Mouse (Mus musculus): ENCODE measurements around the gene Mrpl32. TPM values are rescaled to one million over a fixed set of nuclear protein-coding genes. Genes with fewer than 3 reads are reported as not detected.

The Mrpl32 gene
- 10 to 100 TPM; 26.4 to 31.6 TPM for total RNA-seq (2021)
- long read RNA-seq, transcript Mrpl32-202 (3 exons, 3,013 nt) = major isoform, 8 of 12 reads
- long read RNA-seq, partial matches to known transcripts = 3 of 12 reads
- long read RNA-seq, other reads (novel, unspliced or antisense) = 0 of 12 reads

DNA sequence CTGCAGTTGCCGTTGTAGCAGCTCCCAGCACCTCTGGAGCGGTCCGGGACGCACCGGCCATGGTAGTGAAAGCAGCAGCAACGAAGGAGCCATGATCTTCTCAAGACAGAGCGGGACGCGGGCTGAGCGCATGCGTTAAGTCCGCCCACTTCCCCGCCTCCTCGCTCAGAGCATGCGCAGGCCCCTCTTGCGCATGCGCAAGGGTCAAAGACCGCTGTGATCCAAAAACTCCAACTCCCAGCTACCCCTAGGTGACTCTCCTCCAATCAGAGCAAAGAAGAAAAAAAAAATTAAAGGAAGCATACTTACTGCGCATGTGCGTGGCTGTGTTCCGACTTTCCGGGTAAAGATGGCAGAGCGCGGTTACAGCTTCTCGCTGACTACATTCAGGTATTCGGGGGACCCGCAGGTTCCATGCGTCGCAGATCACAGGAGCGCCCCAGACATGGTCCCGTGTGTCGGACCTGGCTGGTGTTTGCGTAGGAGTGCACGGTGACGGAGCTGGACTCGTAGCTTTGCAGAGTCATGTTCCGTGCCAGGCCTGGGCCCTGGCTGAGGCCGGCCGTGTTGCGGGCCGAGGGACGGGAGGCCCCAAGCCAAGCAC, at the start of gene Mrpl32, which contains the start of gene Psma2:
TSS of gene Mrpl32 (minus strand) at position 240 of the 604 bp plus-strand sequence.
TSS of gene Psma2 (plus strand) at position 315 of the 604 bp plus-strand sequence.
- peak; percentile 98 for DNase-seq (ENCODE audit: low spot score in 2 of 2)

- DNase-seq (ENCODE audit: low spot score in 2 of 2) = peak in 1 of 2 experiments; percentile 32
Observed at GRCm38 (mm10) chr13:14649301-14649700, 36.3 kb upstream of the Mrpl32 start.

- DNase-seq (ENCODE audit: low spot score in 2 of 2) = no peak
Observed at GRCm38 (mm10) chr13:14639998-14640397, 27.0 kb upstream of the Mrpl32 start.

GRCm38 (mm10) chr13:14629726-14630641, 17.0 kb upstream of the Mrpl32 start, which contains the start of gene AW209491:
TSS of gene AW209491 (plus strand) at chr13:14630154.
- peak; percentile 93 to 97 for DNase-seq (ENCODE audit: low spot score in 2 of 2)

- peak; percentile 35 to 77 for DNase-seq (ENCODE audit: low spot score in 2 of 2)
Observed at GRCm38 (mm10) chr13:14618724-14619123, 5.8 kb upstream of the Mrpl32 start.

DNA sequence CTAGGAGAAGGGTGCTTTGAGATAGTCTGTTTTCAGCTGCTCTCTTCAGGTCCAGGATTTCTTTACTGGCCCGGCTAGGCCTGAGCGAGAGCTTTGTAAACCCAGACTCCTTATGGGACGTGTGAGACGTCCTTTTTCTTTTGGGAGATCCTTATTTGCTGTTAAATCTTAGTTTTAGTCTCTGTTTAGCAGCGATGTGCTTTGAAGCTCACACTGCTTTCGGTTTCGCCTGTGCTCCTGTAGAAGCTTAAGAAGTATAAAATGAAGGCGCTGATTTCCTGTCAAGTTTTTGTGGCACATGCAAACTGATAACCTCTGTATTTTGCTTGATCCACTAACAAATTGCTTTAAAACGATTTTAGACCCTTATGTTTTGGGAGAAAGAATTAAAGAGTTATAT, 588 bp upstream of the Mrpl32 start:
- no peak for DNase-seq (ENCODE audit: low spot score in 2 of 2)

- DNase-seq (ENCODE audit: low spot score in 2 of 2) = no peak
Observed at GRCm38 (mm10) chr13:14612463-14612862, 502 bp downstream of the Mrpl32 start.

GRCm38 (mm10) chr13:14607616-14608015, 5.3 kb downstream of the Mrpl32 start:
- DNase-seq (ENCODE audit: low spot score in 2 of 2) = no peak

DNA sequence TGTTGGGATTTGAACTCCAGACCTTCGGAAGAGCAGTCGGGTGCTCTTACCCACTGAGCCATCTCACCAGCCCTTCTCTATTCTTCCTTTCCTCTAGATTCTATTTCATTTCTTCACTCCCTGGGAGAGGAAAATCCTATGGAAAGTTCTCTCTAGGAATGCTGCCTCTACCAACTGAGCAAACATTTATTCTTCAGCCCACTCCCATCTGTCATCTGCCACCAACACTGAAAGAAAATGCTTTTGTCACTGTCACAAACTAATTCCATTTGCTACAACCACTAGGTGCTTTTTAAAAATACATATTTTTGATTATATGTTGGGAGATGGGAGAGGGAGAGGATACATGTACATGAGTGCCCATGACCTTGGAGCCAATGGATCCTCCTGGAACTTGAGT, 10.2 kb downstream of the Mrpl32 start:
- DNase-seq (ENCODE audit: low spot score in 2 of 2) = peak; percentile 13 to 69

DNA sequence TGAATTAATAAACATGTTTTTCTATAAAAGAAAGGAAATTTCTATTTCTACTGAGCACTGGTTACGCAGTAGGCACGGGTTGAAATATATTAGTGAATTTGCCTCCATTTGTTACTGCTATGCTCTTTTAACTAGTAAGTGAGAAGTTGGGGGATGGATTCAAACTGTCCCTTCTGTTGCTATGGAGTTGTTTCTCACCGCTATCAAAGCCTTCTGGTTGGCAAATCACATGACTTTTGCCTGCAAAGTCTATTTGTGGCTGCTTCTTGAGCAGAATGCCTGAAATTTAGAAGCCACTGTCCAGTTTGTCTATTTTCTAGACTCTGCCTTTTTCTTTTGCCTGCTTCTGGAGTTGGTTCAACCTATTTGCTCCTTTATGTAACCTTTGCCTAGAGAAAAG, 32.6 kb downstream of the Mrpl32 start:
- peak in 1 of 2 experiments; percentile 13 for DNase-seq (ENCODE audit: low spot score in 2 of 2)

GRCm38 (mm10) chr13:14574128-14574527, 38.8 kb downstream of the Mrpl32 start:
- DNase-seq (ENCODE audit: low spot score in 2 of 2) = no peak

- DNase-seq (ENCODE audit: low spot score in 2 of 2) = no peak
Observed at GRCm38 (mm10) chr13:14561336-14561735, 51.6 kb downstream of the Mrpl32 start.

Other genes starting within 250 kb of the Mrpl32 start
- 10 to 100 TPM; 49.8 to 53.3 TPM for gene Hecw1, start 89.9 kb downstream of the Mrpl32 start, total RNA-seq (2021)
- gene Psma2, start 75 bp upstream of the Mrpl32 start, total RNA-seq (2021) = 10 to 100 TPM; 58.3 to 64.3 TPM
- 10 to 100 TPM; 21.4 to 26.1 TPM for gene AW209491, start 17.0 kb upstream of the Mrpl32 start, total RNA-seq (2021)